Mouse (Mus musculus): Measurements from ENCODE around the gene Gtpbp8.

Gtpbp8 gene

GRCm38 (mm10) chr16:44725286-44726223 lies 20.6 kb downstream of the Gtpbp8 start:
- DNase-seq (ENCODE audit: extremely low read depth, low read depth), result peak; percentile 75

GRCm38 (mm10) chr16:44724847-44725246 lies 21.3 kb downstream of the Gtpbp8 start:
- peak; percentile 34 for DNase-seq (ENCODE audit: extremely low read depth, low read depth)

GRCm38 (mm10) chr16:44724083-44724787 lies 21.9 kb downstream of the Gtpbp8 start, which contains the start of gene Nepro:
Nepro (plus strand) TSS chr16:44724301.
- peak; percentile 62 for DNase-seq (ENCODE audit: extremely low read depth, low read depth)

GRCm38 (mm10) chr16:44722666-44723065 lies 23.5 kb downstream of the Gtpbp8 start:
- no peak for DNase-seq (ENCODE audit: extremely low read depth, low read depth)

GRCm38 (mm10) chr16:44720518-44720917 lies 25.6 kb downstream of the Gtpbp8 start:
- DNase-seq (ENCODE audit: extremely low read depth, low read depth), result peak; percentile 45

- DNase-seq (ENCODE audit: extremely low read depth, low read depth), result no peak
Measured at GRCm38 (mm10) chr16:44719349-44719748, 26.8 kb downstream of the Gtpbp8 start.

- DNase-seq (ENCODE audit: extremely low read depth, low read depth), result no peak
Measured at GRCm38 (mm10) chr16:44717838-44718237, 28.3 kb downstream of the Gtpbp8 start.

- DNase-seq (ENCODE audit: extremely low read depth, low read depth), result no peak
Measured at GRCm38 (mm10) chr16:44717141-44717634, 29.0 kb downstream of the Gtpbp8 start.

GRCm38 (mm10) chr16:44716305-44717140 lies 29.6 kb downstream of the Gtpbp8 start:
- no peak for DNase-seq (ENCODE audit: extremely low read depth, low read depth)

- no peak for DNase-seq (ENCODE audit: extremely low read depth, low read depth)
Measured at GRCm38 (mm10) chr16:44703458-44703857, 42.7 kb downstream of the Gtpbp8 start.

GRCm38 (mm10) chr16:44702272-44702671 lies 43.9 kb downstream of the Gtpbp8 start:
- peak; percentile 87 for DNase-seq (ENCODE audit: extremely low read depth, low read depth)

- DNase-seq (ENCODE audit: extremely low read depth, low read depth), result peak; percentile 59
Measured at GRCm38 (mm10) chr16:44701155-44701554, 45.0 kb downstream of the Gtpbp8 start.

- DNase-seq (ENCODE audit: extremely low read depth, low read depth), result no peak
Measured at GRCm38 (mm10) chr16:44697473-44698205, 48.5 kb downstream of the Gtpbp8 start.

- DNase-seq (ENCODE audit: extremely low read depth, low read depth), result no peak
Measured at GRCm38 (mm10) chr16:44695859-44696620, 50.1 kb downstream of the Gtpbp8 start.

GRCm38 (mm10) chr16:44695214-44695858 lies 50.8 kb downstream of the Gtpbp8 start:
- no peak for DNase-seq (ENCODE audit: extremely low read depth, low read depth)

GRCm38 (mm10) chr16:44693695-44694094 lies 52.5 kb downstream of the Gtpbp8 start:
- no peak for DNase-seq (ENCODE audit: extremely low read depth, low read depth)

GRCm38 (mm10) chr16:44692541-44692940 lies 53.6 kb downstream of the Gtpbp8 start:
- peak; percentile 56 for DNase-seq (ENCODE audit: extremely low read depth, low read depth)

GRCm38 (mm10) chr16:44691561-44692141 lies 54.5 kb downstream of the Gtpbp8 start:
- DNase-seq (ENCODE audit: extremely low read depth, low read depth), result peak; percentile 80

- no peak for DNase-seq (ENCODE audit: extremely low read depth, low read depth)
Measured at GRCm38 (mm10) chr16:44691066-44691465, 55.1 kb downstream of the Gtpbp8 start.

Measured in MEL-GATA-1-ER (cell line).